Mouse (Mus musculus): ENCODE measurements at regions not wholly inside any gene's neighbourhood (a gene's known extent, or its start where the extent isn't known, plus 50 kb on each side); places are given as distances from the start of the nearest gene placed in this dataset.

DNA sequence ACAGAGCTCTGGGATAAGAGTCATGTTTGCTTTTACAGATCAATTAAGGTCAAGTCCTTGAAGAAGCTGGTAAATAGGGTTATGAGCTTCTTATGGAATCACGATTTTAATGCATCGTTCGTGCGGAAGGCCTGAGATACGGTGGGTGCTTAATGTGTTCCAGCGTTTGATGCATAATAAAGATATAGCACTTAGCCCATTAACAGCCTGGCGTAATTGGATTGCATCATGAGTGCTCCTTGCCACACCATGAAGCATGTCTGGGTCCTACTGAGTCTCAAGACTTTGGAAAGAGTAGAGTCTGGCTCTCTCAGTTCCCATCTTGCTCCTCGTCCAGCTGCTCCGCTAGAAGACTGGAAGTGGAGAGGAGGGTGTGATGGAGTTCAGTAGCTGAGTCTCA lies 72.6 kb downstream of the Zfp36l1 start:
- Histone ChIP-seq H3K27me3 (ENCODE audit: control insufficient read depth, insufficient read depth, low read depth, low read length) (no peaks in the 10 kb centered on the region), H3K27ac (ENCODE audit: low read length) (no peak overlapping the region), H3K4me1 (ENCODE audit: control insufficient read depth, low read depth, low read length) (peaks cover 24% of the 10 kb centered on the region), H3K4me2 (ENCODE audit: low read depth, low read length) (no peak overlapping the region), H3K4me3 (ENCODE audit: low read depth, low read length) (no peak overlapping the region), H3K36me3 (ENCODE audit: control insufficient read depth, insufficient read depth) (no peaks in the 10 kb centered on the region), H3K9me3 (replicated peaks; ENCODE audit: control insufficient read depth, low read length) (no peaks in the 10 kb centered on the region), H3K9ac (ENCODE audit: low read depth, low read length) (no peak overlapping the region)
- WGBS (ENCODE audit: insufficient replicate concordance): 81% methylated on average over 9 of the region's 9 CpGs
- ATAC-seq (ENCODE audit: low read depth): no peak

DNA sequence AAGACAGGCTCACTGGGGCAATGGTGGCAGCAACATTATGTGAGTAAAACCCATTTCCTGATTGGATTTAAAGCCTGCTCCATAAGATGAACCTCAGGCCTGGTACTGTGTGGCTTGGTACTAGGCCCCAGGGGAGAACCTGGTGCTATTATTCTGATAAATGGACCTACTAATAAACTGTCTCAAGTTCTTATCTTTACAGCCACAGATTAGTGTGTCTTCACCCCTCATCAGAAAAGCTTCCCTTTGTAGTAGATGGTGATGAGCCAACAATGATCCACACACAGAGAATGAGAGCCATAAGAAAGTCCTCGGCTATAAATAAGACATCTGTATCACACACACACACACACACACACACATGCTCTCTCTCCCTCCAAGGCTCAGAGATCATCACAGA lies 73.7 kb downstream of the Zfp36l1 start:
- ATAC-seq (ENCODE audit: low read depth): no peak
- no peak overlapping the region for H3K9ac ChIP-seq (ENCODE audit: low read depth, low read length)
- no peaks in the 10 kb centered on the region for H3K36me3 ChIP-seq (ENCODE audit: control insufficient read depth, insufficient read depth)
- no peaks in the 10 kb centered on the region for H3K9me3 ChIP-seq (replicated peaks; ENCODE audit: control insufficient read depth, low read length)
- 40% methylated on average over 1 of the region's 1 CpGs for WGBS (ENCODE audit: insufficient replicate concordance)
- no peak overlapping the region for H3K4me2 ChIP-seq (ENCODE audit: low read depth, low read length)
- H3K27me3 ChIP-seq (ENCODE audit: control insufficient read depth, insufficient read depth, low read depth, low read length): no peaks in the 10 kb centered on the region
- peaks cover 33% of the 10 kb centered on the region for H3K4me1 ChIP-seq (ENCODE audit: control insufficient read depth, low read depth, low read length)
- no peak overlapping the region for H3K4me3 ChIP-seq (ENCODE audit: low read depth, low read length)
- no peak overlapping the region for H3K27ac ChIP-seq (ENCODE audit: low read length)

DNA sequence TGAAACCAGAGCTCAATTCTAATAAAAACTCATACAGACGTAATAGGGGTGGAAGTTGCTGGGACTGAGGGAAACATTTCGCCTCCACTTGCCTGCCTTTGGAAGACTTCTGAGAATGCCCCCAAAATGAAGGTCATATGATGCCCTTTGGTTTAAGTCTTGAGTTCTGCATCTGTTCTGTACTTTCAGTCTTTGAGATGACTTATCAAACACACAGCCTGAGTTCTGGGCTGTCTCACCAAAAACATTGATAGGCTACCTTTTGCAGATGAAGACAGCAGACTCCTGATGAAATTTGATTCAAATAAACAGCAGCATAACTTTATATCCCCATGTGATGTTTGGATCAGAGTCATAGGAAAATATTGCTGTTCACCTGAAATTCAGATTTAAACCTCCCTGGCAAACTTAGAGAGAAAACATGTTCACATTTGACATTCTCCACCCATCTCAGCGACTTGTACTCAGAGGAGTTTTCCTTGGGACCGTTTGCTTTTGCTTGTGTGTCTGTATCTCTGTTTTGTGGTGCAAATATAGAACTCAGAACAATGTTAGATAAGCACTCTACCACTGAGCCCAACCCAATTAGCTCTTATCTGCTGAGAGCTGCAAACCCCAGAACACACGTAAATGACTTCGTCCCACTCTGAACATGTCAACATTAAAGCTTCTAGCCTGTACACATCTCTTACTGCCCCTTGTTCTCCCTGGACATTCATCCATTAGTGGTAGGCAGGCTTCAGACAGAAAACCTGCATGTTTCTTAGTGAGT lies 77.1 kb downstream of the Zfp36l1 start:
- Histone ChIP-seq H3K9ac (ENCODE audit: low read depth, low read length) (peak overlapping the region; percentile 45; the same call in 1 of the 2 replicates), H3K4me3 (ENCODE audit: low read depth, low read length) (no peak overlapping the region), H3K4me1 (ENCODE audit: control insufficient read depth, low read depth, low read length) (peaks cover 33% of the 10 kb centered on the region), H3K27me3 (ENCODE audit: control insufficient read depth, insufficient read depth, low read depth, low read length) (no peaks in the 10 kb centered on the region), H3K36me3 (ENCODE audit: control insufficient read depth, insufficient read depth) (no peaks in the 10 kb centered on the region), H3K4me2 (ENCODE audit: low read depth, low read length) (peak overlapping the region; percentile 44), H3K27ac (ENCODE audit: low read length) (peak overlapping the region; percentile 77), H3K9me3 (replicated peaks; ENCODE audit: control insufficient read depth, low read length) (no peaks in the 10 kb centered on the region)
- ATAC-seq (ENCODE audit: low read depth): peak; percentile 82
- 28% methylated on average over 6 of the region's 6 CpGs for WGBS (ENCODE audit: insufficient replicate concordance)

DNA sequence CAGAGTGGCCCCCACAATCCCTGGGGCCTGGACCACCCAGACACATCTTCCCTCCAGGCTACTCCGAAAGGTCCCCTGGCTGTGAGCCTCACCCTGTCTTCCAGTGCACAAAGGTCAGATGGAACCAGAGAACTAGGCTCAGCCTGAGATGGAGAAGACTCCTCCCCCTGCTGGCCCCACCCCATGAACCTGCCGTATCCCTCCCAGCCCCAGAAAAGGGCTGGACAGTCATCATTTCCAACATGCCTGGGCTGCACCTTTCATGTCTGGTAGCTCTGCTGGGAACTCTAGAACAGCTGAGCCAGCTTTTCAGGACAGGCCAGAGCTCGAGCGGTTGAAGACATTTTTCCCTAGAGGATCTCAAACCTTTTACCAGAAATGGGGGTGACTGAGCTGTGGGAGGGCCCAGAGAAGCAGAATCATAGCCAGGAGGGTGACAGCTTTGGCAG lies 77.8 kb downstream of the Zfp36l1 start:
- Histone ChIP-seq H3K27me3 (ENCODE audit: control insufficient read depth, insufficient read depth, low read depth, low read length) (no peaks in the 10 kb centered on the region), H3K9ac (ENCODE audit: low read depth, low read length) (peak overlapping the region; percentile 45; the same call in 1 of the 2 replicates), H3K4me1 (ENCODE audit: control insufficient read depth, low read depth, low read length) (peaks cover 33% of the 10 kb centered on the region), H3K9me3 (replicated peaks; ENCODE audit: control insufficient read depth, low read length) (no peaks in the 10 kb centered on the region), H3K36me3 (ENCODE audit: control insufficient read depth, insufficient read depth) (no peaks in the 10 kb centered on the region), H3K4me3 (ENCODE audit: low read depth, low read length) (no peak overlapping the region), H3K27ac (ENCODE audit: low read length) (peak overlapping the region; percentile 77), H3K4me2 (ENCODE audit: low read depth, low read length) (peak overlapping the region; percentile 44)
- ATAC-seq (ENCODE audit: low read depth): peak; percentile 80
- 41% methylated on average over 4 of the region's 4 CpGs for WGBS (ENCODE audit: insufficient replicate concordance)

DNA sequence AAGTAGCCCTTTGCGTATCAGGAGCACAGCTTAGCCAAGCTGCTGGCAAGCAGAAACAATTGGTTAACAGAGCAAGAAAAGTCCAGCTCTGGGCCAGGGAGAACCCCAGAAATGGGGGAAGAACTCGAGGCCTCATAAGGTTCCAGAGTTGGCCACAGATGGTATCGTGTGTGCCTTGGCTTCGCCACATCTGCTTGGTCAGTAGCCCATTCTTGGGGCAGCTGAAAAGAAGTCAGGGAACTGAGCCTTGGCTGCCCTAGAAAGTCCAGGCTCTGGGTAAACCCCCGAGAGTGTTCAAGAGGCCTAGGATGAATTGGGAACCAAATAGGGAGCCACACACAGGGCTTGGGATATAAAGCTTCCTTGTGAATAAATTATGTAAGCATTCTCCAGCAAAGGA lies 78.7 kb downstream of the Zfp36l1 start:
- no peak overlapping the region for H3K9ac ChIP-seq (ENCODE audit: low read depth, low read length)
- no peaks in the 10 kb centered on the region for H3K27me3 ChIP-seq (ENCODE audit: control insufficient read depth, insufficient read depth, low read depth, low read length)
- H3K27ac ChIP-seq (ENCODE audit: low read length): no peak overlapping the region
- no peaks in the 10 kb centered on the region for H3K9me3 ChIP-seq (replicated peaks; ENCODE audit: control insufficient read depth, low read length)
- peaks cover 30% of the 10 kb centered on the region for H3K4me1 ChIP-seq (ENCODE audit: control insufficient read depth, low read depth, low read length)
- no peak overlapping the region for H3K4me3 ChIP-seq (ENCODE audit: low read depth, low read length)
- no peak overlapping the region for H3K4me2 ChIP-seq (ENCODE audit: low read depth, low read length)
- WGBS (ENCODE audit: insufficient replicate concordance): 71% methylated on average over 5 of the region's 5 CpGs
- H3K36me3 ChIP-seq (ENCODE audit: control insufficient read depth, insufficient read depth): no peaks in the 10 kb centered on the region
- no peak for ATAC-seq (ENCODE audit: low read depth)

DNA sequence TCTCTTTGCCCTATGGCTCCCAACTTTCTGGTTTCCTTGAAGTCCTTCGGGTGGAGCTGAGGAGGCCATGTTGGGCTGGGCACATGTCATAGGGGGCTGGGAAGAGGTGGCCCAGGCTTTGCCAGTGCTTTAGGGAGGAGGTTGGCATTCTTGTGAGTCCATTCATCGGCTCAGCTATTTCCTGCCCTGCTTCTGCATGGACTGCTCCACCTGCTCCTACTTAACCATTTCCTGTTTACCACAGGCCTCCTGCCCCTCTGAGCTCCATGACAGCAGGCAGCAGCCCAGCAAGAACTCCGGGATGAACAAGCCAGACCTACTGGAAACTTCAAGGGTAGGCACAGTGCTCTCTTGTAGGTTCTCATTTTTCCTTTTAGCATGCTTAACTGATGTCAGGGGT lies 80.3 kb downstream of the Zfp36l1 start:
- no peak overlapping the region for H3K27ac ChIP-seq (ENCODE audit: low read length)
- no peak for ATAC-seq (ENCODE audit: low read depth)
- no peaks in the 10 kb centered on the region for H3K36me3 ChIP-seq (ENCODE audit: control insufficient read depth, insufficient read depth)
- H3K4me3 ChIP-seq (ENCODE audit: low read depth, low read length): no peak overlapping the region
- H3K4me2 ChIP-seq (ENCODE audit: low read depth, low read length): no peak overlapping the region
- 50% methylated on average over 3 of the region's 3 CpGs for WGBS (ENCODE audit: insufficient replicate concordance)
- no peak overlapping the region for H3K9ac ChIP-seq (ENCODE audit: low read depth, low read length)
- peaks cover 25% of the 10 kb centered on the region for H3K4me1 ChIP-seq (ENCODE audit: control insufficient read depth, low read depth, low read length)
- no peaks in the 10 kb centered on the region for H3K27me3 ChIP-seq (ENCODE audit: control insufficient read depth, insufficient read depth, low read depth, low read length)
- no peaks in the 10 kb centered on the region for H3K9me3 ChIP-seq (replicated peaks; ENCODE audit: control insufficient read depth, low read length)

DNA sequence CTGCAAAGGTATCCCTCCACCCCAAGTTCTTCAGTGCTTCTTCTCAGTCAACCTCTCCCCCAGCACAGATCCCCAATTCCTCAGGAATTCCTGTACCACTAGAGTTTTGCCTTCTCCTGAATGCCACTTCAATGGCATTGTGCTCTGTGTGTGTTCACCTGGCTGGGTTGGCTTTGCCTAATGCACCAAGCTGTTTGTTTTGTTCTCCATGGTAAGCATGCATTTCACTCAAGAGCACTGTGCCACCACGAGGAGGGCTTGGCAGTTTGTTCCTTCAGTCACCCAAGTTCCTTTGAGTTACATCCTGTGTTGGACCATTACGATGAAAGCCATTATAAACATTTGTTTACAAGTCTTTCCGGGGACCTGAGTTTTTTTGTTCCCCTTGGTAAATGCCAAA lies 84.5 kb downstream of the Zfp36l1 start:
- no peak overlapping the region for H3K4me3 ChIP-seq (ENCODE audit: low read depth, low read length)
- 58% methylated on average over 3 of the region's 3 CpGs for WGBS (ENCODE audit: insufficient replicate concordance)
- no peak overlapping the region for H3K27ac ChIP-seq (ENCODE audit: low read length)
- no peaks in the 10 kb centered on the region for H3K36me3 ChIP-seq (ENCODE audit: control insufficient read depth, insufficient read depth)
- no peaks in the 10 kb centered on the region; the same call in 1 of the 2 replicates for H3K4me1 ChIP-seq (ENCODE audit: control insufficient read depth, low read depth, low read length)
- H3K4me2 ChIP-seq (ENCODE audit: low read depth, low read length): no peak overlapping the region
- peaks cover 3% of the 10 kb centered on the region for H3K27me3 ChIP-seq (ENCODE audit: control insufficient read depth, insufficient read depth, low read depth, low read length)
- no peak for ATAC-seq (ENCODE audit: low read depth)
- no peaks in the 10 kb centered on the region for H3K9me3 ChIP-seq (replicated peaks; ENCODE audit: control insufficient read depth, low read length)
- no peak overlapping the region for H3K9ac ChIP-seq (ENCODE audit: low read depth, low read length)

DNA sequence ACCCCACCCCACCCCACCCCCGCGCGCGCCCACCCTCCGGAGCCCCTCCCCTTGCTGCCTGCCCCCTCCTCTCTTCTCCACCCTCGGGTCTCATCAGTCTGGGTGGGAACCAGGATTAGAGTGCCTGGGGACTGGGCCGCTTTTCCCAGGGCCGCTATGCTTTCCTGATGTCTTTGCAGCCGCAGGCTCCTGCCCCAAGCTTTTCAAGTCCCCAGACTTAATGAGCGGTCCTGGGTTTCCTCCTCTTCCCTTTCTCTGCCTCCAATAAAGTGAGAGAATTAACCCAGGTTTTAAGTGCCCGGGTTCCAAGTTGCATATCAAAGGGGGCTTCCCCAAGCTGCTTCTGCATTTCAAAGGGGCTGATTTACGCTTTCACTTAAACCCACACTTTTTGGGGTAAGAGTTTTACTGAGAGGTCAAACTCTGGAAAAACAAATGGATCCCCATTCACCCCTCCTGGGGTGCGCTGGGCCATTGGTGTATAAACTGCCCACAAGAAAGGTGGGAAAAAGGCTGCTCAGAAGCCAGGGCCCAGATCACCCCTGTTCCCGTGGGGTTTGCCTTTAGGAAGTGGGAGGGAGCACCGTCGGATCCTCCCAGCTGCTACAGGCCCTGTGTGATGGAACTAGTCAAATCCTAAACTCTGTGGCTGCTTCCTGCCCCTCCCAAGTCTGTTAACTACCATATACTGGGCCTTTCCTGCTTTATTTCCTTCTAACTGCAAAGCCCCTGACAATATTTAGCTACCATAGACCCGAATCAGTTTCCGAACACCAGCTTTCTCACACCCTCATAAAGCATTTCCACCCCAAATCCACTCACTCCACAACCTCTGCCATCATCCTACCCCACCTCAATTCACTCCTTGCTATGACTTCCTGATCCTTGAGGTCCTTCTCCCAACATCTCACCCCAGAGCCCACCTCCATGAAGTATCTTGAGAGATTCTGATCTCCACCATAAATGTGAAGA lies 89.4 kb downstream of the Zfp36l1 start:
- H3K9ac ChIP-seq (ENCODE audit: low read depth, low read length): no peak overlapping the region
- no peak for ATAC-seq (ENCODE audit: low read depth)

More for the DNA sequence above, 89.4 kb downstream of the Zfp36l1 start:
- H3K4me1 ChIP-seq (ENCODE audit: control insufficient read depth, low read depth, low read length): no peaks in the 10 kb centered on the region; the same call in 1 of the 2 replicates
- H3K9me3 ChIP-seq (replicated peaks; ENCODE audit: control insufficient read depth, low read length): no peaks in the 10 kb centered on the region
- H3K4me3 ChIP-seq (ENCODE audit: low read depth, low read length): no peak overlapping the region
- H3K27me3 ChIP-seq (ENCODE audit: control insufficient read depth, insufficient read depth, low read depth, low read length): peaks cover 3% of the 10 kb centered on the region
- no peak overlapping the region for H3K4me2 ChIP-seq (ENCODE audit: low read depth, low read length)
- no peak overlapping the region for H3K27ac ChIP-seq (ENCODE audit: low read length)
- H3K36me3 ChIP-seq (ENCODE audit: control insufficient read depth, insufficient read depth): no peaks in the 10 kb centered on the region
- 30% methylated on average over 18 of the region's 18 CpGs for WGBS (ENCODE audit: insufficient replicate concordance)

Measured in liver, embryonic 16.5 days (tissue).